Mouse (Mus musculus) heart, adult 2 months (tissue): ENCODE results near the gene Pex5l.

Source experiments
- CTCF ChIP-seq: fragments of 200-600 bp; IDR thresholded peaks from 2 replicates; pipeline ENCODE4 v1.8.1; 2022; ENCODE audit warnings: antibody characterized with exemption, mild to moderate bottlenecking, moderate library complexity
- POLR2A ChIP-seq: fragments of 200-500 bp; IDR thresholded peaks from 2 replicates; pipeline ENCODE4 v1.6.1; 2011; ENCODE audit warnings: mild to moderate bottlenecking, low read depth, low read length, control low read depth; ENCODE audit not compliant: insufficient read depth

GRCm38 (mm10) chr3:32905850-32906779 lies 236.9 kb downstream of the Pex5l start:
- TF ChIP-seq CTCF = no peak
- TF ChIP-seq POLR2A = no peak
